Mouse (Mus musculus) layer of hippocampus, adult 9-11 months (tissue): ENCODE data around the gene H2afb2.

Experiments
- DNase-seq: peaks from one replicate; pipeline ENCODE4 v3.0.0; 2022

Gene H2afb2

DNA sequence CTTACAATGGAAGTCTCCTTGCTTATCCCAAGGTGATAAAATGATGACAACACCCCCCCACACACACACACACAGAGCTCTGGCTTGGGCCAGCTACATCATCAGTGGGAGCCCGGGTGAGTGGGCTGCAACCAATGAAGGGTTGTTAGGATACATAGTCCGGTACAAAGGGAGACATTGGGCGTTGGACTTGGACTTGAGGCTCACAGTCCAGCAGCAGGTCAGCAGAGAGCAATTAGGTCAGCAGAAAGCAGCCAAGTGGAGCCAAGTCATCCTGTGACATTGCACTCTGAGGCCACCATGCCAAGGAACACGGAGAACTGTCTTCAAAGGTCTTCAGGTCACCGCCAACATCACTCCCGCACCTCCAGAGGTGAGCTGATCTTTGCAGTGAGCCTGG lies at the start of gene H2afb2:
TSS of gene H2afb2 (plus strand) at position 301 of the 400 bp plus-strand sequence.
- DNase-seq: no peak
